Mouse (Mus musculus) monocyte, adult 5-6 weeks (primary cell): ENCODE data around the gene Fndc3a. TPM values are rescaled to one million over a fixed set of nuclear protein-coding genes. Genes with fewer than 3 reads are reported as not detected.

Experiments used
- ATAC-seq: fragments of 153-309, 156-312 bp; replicated peaks from 2 replicates; pipeline ENCODE4 v1.8.0; 2017; ENCODE audit warnings: mild to moderate bottlenecking; ENCODE audit not compliant: low TSS enrichment, insufficient number of reproducible peaks, severe bottlenecking, poor library complexity, low FRiP score
- total RNA-seq: library from RNA; stranded (forward); fragments of 200-1000, 200-491, 200-594 nt; gene quantifications from 3 replicates; pipeline ENCODE4 v1.2.3, GENCODE M21; 2017

Fndc3a gene
- total RNA-seq, 1 experiment from 2014 or later, result 152 TPM

DNA sequence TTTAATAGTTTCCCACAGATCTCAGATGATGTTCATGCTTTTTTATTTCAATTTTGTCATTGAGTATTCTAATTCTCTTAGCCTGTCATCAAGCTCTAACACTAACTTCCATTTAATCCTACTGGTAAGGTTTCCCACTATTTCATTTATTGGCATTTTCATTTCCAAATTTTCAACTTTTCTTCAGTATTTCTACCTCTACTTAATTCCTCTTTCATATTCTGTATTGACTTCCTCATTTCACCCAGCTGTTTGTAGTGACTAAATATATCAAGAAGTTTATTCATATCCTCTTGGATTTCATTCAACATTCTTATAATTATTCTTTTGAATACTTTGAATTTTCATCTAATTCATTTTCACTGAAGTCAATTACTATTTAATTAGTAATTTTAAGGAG, 20.3 kb downstream of the Fndc3a start:
- no peak for ATAC-seq

- ATAC-seq, result peak; percentile 86
Observed at GRCm38 (mm10) chr14:72684857-72685370, 24.9 kb downstream of the Fndc3a start.

- ATAC-seq, result peak; percentile 31; the same call in 1 of the 2 replicates
Observed at GRCm38 (mm10) chr14:72677247-72677646, 32.6 kb downstream of the Fndc3a start.

GRCm38 (mm10) chr14:72671911-72672310, 37.9 kb downstream of the Fndc3a start:
- ATAC-seq, result no peak

DNA sequence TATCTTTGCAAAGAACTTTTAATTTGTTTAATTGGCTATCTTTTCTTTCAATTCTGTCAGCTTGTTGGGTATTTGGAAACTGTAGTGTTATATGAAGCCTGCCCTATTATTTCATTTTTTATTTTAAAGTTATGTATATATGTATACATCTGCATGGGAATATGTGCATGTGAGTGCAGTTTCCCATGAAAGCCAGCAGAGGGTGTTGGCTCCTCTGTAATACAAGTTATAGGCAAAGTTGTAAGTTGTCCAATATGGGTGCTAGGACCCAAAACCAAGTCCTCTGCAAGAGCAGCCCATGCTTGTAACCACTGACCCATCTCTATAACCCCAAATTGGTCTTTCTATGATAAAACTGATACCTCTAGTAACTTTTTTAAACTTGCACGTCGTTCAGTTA, 38.8 kb downstream of the Fndc3a start:
- no peak for ATAC-seq

DNA sequence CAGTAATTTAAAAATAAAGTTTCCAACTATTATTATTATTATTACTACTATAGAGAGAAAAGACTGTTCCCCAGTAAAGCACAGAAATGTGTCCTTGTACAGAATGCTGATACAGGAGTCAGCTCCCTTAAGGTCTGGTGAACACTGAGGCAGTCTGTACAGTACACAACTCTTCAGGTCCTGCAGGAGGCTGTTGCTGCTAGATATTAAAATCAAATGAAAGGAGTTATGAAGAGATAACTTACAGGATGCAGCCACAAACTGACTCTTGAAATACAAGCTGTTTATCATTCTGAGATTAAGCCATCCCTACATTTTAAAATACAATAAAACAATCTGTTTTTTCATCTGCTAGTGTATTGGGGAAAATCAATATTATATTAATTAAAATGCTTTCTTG, 60.5 kb downstream of the Fndc3a start:
- ATAC-seq, result no peak

DNA sequence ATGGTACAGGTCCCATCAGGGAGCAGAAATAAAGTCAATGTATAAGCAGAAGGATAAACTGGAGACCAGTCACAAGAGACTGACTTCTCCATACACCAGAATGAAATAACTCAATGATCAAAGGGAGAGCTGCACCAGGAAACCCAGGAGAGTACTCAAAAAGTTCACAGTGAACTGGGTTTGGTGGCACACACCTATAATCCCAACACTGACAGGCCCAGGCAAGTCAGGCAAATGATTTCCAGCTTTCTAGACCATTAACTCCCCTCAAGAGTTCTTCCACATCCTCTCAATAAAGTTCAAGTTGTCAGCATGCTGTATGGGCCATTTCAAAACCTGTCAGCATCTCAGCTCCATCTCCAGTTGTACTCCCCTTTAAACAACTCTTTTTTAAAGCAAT, 64.3 kb downstream of the Fndc3a start:
- ATAC-seq, result no peak

DNA sequence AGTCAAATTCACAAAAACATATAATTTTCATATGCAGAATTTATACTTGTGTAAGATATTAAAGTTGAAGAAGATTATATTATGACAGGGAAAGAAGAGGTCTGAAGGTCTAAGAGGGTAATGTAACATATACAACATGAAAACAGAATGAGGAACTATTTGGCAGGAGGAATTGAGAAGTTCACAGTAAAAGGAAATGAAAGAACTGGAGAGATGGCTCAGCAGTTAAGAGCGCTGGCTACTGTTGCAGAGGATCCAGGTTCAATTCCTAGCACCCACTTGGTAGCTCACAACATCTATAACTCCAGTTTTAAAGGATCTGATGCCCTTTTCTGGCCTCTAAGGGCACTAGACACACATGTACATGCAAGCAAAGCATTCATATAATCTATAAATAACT, 65.2 kb downstream of the Fndc3a start:
- no peak for ATAC-seq

DNA sequence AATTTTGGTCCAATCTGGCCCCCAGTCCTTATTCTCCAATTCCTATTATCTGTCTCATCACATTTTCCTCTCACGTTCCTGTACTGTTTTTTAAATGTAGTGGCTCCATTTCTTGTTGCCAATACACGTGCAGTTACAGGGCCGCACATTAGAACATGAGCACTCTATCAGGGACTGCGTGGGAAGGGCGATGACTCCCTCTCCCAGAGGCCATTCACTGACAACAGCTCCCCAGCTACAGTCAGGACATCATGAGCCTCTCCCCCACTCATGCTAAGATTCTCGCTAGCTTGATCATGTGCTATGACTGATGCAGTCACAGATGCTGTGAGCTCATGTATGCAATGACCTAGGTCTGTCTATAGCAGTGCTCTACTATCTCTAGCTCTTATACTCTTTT, 71.3 kb downstream of the Fndc3a start:
- no peak for ATAC-seq

GRCm38 (mm10) chr14:72633571-72633970, 76.2 kb downstream of the Fndc3a start:
- ATAC-seq, result no peak

- no peak for ATAC-seq
Observed at GRCm38 (mm10) chr14:72625411-72625810, 84.4 kb downstream of the Fndc3a start.

GRCm38 (mm10) chr14:72604077-72604476, 105.7 kb downstream of the Fndc3a start:
- ATAC-seq, result peak; percentile 93

- no peak for ATAC-seq
Observed at GRCm38 (mm10) chr14:72603194-72603521, 106.6 kb downstream of the Fndc3a start.

GRCm38 (mm10) chr14:72602521-72603193, 107.1 kb downstream of the Fndc3a start:
- ATAC-seq, result peak; percentile 44; the same call in 1 of the 2 replicates

DNA sequence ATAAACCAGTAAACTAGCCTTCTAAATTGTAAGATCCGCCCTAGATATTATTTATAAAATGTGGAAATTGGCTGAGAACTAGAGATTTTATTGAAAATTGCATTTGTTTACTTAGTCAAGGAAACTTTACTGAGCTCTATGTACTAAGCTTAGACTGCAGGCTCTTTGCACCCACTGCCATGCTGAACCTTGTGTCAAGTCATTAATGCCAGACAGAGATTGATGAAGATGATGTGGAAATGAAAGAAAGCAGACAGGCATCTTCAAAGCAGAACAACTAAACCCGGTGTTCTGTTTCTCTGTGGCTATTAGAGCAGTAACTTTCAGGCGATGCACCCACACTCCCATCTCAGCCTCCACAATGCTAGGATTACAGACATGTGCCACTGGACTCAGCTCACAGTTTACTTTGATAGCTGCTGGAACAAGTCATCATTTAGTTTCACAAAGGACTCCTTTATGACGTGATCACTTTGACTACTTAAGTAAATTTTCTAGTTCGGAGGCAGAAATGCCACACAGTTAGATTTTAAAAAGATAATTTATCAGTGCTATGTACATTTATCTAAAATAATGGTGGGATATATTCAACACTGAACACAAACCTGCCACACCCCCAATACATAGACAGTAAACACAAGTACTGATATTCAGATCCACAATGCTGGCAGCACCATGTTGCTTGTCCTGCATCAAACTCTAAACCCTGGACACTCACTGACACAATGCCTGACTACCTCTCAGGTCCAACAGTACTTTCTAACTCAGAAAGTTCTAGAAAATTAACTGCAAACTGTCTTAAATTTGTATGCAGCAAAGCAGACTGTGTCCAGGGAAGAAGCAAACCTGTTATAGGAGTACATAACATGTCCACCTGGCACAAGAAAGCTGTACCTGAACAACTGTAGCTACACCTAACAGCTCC, 108.2 kb downstream of the Fndc3a start:
- ATAC-seq, result no peak

DNA sequence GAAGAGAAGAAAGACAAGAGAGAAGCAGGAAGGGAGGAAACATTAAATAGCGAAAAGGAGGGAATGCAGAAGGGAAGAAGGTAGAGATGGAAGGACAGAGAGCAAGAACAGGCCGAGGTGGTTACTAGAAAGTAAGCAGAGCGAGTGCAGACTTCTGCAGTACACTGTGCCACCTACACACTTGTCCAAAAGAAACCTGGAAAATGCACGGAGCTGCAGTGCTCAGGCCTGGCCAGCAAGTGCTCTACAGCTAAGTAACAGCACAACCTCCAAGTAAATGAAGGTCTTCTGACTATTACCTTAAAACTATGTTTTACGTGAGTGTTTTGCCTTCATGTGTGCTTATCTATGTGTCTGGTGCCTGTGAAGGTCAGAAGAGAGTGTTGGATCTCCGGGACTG, 109.4 kb downstream of the Fndc3a start:
- no peak for ATAC-seq

GRCm38 (mm10) chr14:72598976-72599740, 110.6 kb downstream of the Fndc3a start:
- ATAC-seq, result no peak

DNA sequence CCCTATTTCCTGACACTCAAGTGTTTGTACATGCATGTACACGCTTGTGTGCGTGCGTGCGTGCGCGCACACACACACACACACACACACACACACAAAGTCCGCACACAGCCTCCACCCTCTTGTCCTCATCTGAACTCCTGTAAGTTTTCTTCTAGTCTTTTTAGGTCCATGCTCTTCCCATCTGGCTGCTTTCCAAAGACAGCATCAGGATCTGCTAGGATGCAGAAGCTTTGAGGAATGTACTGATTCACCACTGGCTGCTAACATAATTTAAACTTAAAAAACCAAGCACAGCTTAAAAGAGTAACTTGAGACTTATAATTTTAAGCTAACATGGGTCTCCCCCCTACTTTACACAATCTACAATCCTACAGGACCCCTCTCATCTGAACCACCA, 115.6 kb downstream of the Fndc3a start:
- ATAC-seq, result no peak

DNA sequence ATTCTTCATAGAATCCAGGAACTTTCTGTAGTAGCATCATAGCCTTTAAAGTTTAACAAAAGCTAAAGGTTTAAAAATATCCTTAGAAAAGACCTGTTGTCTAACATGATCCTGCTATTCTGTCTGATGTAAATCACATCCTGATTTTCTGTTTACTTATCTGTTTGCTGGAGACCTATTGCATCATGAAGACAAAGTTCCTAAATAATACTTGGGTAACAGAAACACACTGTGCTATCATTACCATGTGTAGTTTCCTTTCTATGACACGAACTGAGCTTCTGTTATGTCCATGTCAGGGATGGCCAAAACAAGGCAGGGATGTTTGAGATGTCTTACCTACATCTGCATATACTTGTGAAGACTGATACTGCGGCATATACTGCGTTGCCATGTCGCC, 120.4 kb downstream of the Fndc3a start:
- no peak for ATAC-seq
